Mouse (Mus musculus): ENCODE results near the gene Syne4. TPM values are rescaled to one million over a fixed set of nuclear protein-coding genes. Genes with fewer than 3 reads are reported as not detected.
A peak's percentile ranks its signal among the peaks of the same experiment; 100 is the strongest.

Gene Syne4
- polyA plus RNA-seq, 1 experiment from 2014 or later, result 10.0 TPM

- WGBS, result 7% methylated on average over 35 of the region's 35 CpGs
- H3K36me3 ChIP-seq (ENCODE audit: control insufficient read depth, insufficient read depth), result no peaks in the 10 kb centered on the region
- peak within 1 kb of the TSS; percentile 50 for H3K4me3 ChIP-seq (ENCODE audit: low read length)
- no peaks in the 10 kb centered on the region for H3K27me3 ChIP-seq (ENCODE audit: control insufficient read depth, insufficient read depth, low read length)
- no peaks in the 10 kb centered on the region for H3K9me3 ChIP-seq (replicated peaks; ENCODE audit: control insufficient read depth, low read length)
- H3K4me2 ChIP-seq (ENCODE audit: low read depth, low read length), result peak within 1 kb of the TSS; percentile 53
- H3K4me1 ChIP-seq (ENCODE audit: control insufficient read depth, insufficient read depth, low read length), result 0 out of 2 replicates have a peak, but pooled peaks cover 2% of the 10 kb centered on the region
- peak within 1 kb of the TSS; percentile 62 for H3K9ac ChIP-seq (ENCODE audit: low read length)
- peak; percentile 54; the same call in 1 of the 2 replicates for ATAC-seq (replicated peaks; ENCODE audit: extremely low read depth, insufficient read depth, low FRiP score)
- H3K27ac ChIP-seq (ENCODE audit: low read length), result no peak within 1 kb of the TSS
Observed at GRCm38 (mm10) chr7:30291215-30292131, 23.1 kb upstream of the Syne4 start, which contains the start of gene Clip3. TSS of gene Clip3 (plus strand) at chr7:30291728.

- Histone ChIP-seq H3K36me3 (ENCODE audit: control insufficient read depth, insufficient read depth) (no peaks in the 10 kb centered on the region), H3K4me1 (ENCODE audit: control insufficient read depth, insufficient read depth, low read length) (0 out of 2 replicates have a peak, but pooled peaks cover 2% of the 10 kb centered on the region), H3K4me3 (ENCODE audit: low read length) (no peak overlapping the region), H3K27me3 (ENCODE audit: control insufficient read depth, insufficient read depth, low read length) (no peaks in the 10 kb centered on the region), H3K9ac (ENCODE audit: low read length) (no peak overlapping the region), H3K9me3 (replicated peaks; ENCODE audit: control insufficient read depth, low read length) (no peaks in the 10 kb centered on the region), H3K27ac (ENCODE audit: low read length) (no peak overlapping the region), H3K4me2 (ENCODE audit: low read depth, low read length) (no peak overlapping the region)
- no peak for ATAC-seq (replicated peaks; ENCODE audit: extremely low read depth, insufficient read depth, low FRiP score)
- WGBS, result 53% methylated on average over 13 of the region's 13 CpGs
Observed at GRCm38 (mm10) chr7:30293795-30294194, 20.8 kb upstream of the Syne4 start.

DNA sequence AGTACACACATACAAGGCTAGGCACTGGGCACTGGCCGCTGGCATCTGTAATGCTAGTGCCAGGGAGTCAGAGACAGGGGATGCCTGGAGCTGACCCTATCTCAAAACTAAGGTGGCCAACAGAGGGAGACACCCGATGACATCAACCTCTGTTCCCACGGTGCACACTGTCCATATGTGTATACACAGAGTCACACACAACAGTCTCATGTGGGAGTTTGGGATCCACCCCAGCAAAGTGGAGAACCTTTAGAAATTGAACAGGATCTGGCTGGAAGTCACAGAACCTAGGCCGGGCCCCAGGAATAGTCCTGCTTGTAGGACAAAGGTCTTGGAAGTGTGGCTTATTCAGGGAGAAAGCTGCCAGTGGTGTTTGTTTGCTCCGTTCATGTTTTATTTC, 20.3 kb upstream of the Syne4 start:
- 78% methylated on average over 5 of the region's 5 CpGs for WGBS
- 0 out of 2 replicates have a peak, but pooled peaks cover 2% of the 10 kb centered on the region for H3K4me1 ChIP-seq (ENCODE audit: control insufficient read depth, insufficient read depth, low read length)
- no peak overlapping the region for H3K4me2 ChIP-seq (ENCODE audit: low read depth, low read length)
- H3K36me3 ChIP-seq (ENCODE audit: control insufficient read depth, insufficient read depth), result no peaks in the 10 kb centered on the region
- H3K4me3 ChIP-seq (ENCODE audit: low read length), result no peak overlapping the region
- no peak overlapping the region for H3K9ac ChIP-seq (ENCODE audit: low read length)
- no peak for ATAC-seq (replicated peaks; ENCODE audit: extremely low read depth, insufficient read depth, low FRiP score)
- no peaks in the 10 kb centered on the region for H3K9me3 ChIP-seq (replicated peaks; ENCODE audit: control insufficient read depth, low read length)
- H3K27ac ChIP-seq (ENCODE audit: low read length), result no peak overlapping the region
- no peaks in the 10 kb centered on the region for H3K27me3 ChIP-seq (ENCODE audit: control insufficient read depth, insufficient read depth, low read length)

DNA sequence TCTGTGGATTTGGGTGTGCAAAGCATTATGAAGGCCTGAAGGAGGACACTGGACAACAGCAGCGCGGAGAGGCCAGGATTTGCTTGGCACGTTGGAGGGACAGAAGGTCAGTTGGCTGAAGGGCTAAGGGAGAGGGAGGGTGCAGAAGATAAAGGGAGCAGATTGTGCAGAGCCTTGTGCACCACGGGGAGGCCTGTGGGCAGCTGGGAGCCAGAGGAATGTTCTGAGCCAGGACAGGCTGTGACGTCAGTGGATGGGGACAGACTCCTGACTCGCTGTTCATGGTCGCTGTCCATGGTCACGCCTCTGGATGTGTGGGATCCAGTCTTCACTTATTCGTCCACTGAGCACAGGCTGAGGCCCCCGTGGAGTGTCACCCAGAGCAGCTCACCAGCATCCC, 19.5 kb upstream of the Syne4 start:
- 26% methylated on average over 10 of the region's 10 CpGs for WGBS
- H3K9ac ChIP-seq (ENCODE audit: low read length), result no peak overlapping the region
- H3K4me1 ChIP-seq (ENCODE audit: control insufficient read depth, insufficient read depth, low read length), result 0 out of 2 replicates have a peak, but pooled peaks cover 2% of the 10 kb centered on the region
- H3K9me3 ChIP-seq (replicated peaks; ENCODE audit: control insufficient read depth, low read length), result no peaks in the 10 kb centered on the region
- H3K27ac ChIP-seq (ENCODE audit: low read length), result no peak overlapping the region
- H3K4me2 ChIP-seq (ENCODE audit: low read depth, low read length), result no peak overlapping the region
- no peaks in the 10 kb centered on the region for H3K27me3 ChIP-seq (ENCODE audit: control insufficient read depth, insufficient read depth, low read length)
- ATAC-seq (replicated peaks; ENCODE audit: extremely low read depth, insufficient read depth, low FRiP score), result peak; percentile 59; the same call in 1 of the 2 replicates
- no peak overlapping the region for H3K4me3 ChIP-seq (ENCODE audit: low read length)
- no peaks in the 10 kb centered on the region for H3K36me3 ChIP-seq (ENCODE audit: control insufficient read depth, insufficient read depth)

- Histone ChIP-seq H3K4me3 (ENCODE audit: low read length) (no peak overlapping the region), H3K27ac (ENCODE audit: low read length) (no peak overlapping the region), H3K9ac (ENCODE audit: low read length) (no peak overlapping the region), H3K36me3 (ENCODE audit: control insufficient read depth, insufficient read depth) (no peaks in the 10 kb centered on the region), H3K4me1 (ENCODE audit: control insufficient read depth, insufficient read depth, low read length) (no peaks in the 10 kb centered on the region), H3K27me3 (ENCODE audit: control insufficient read depth, insufficient read depth, low read length) (no peaks in the 10 kb centered on the region), H3K4me2 (ENCODE audit: low read depth, low read length) (no peak overlapping the region), H3K9me3 (replicated peaks; ENCODE audit: control insufficient read depth, low read length) (no peaks in the 10 kb centered on the region)
- WGBS, result 89% methylated on average over 15 of the region's 15 CpGs
- ATAC-seq (replicated peaks; ENCODE audit: extremely low read depth, insufficient read depth, low FRiP score), result no peak
Observed at GRCm38 (mm10) chr7:30296816-30297215, 17.8 kb upstream of the Syne4 start.

- no peak for ATAC-seq (replicated peaks; ENCODE audit: extremely low read depth, insufficient read depth, low FRiP score)
- H3K27ac ChIP-seq (ENCODE audit: low read length), result no peak overlapping the region
- no peak overlapping the region for H3K4me3 ChIP-seq (ENCODE audit: low read length)
- no peaks in the 10 kb centered on the region for H3K4me1 ChIP-seq (ENCODE audit: control insufficient read depth, insufficient read depth, low read length)
- no peak overlapping the region for H3K4me2 ChIP-seq (ENCODE audit: low read depth, low read length)
- H3K36me3 ChIP-seq (ENCODE audit: control insufficient read depth, insufficient read depth), result 0 out of 2 replicates have a peak, but pooled peaks cover 2% of the 10 kb centered on the region
- H3K27me3 ChIP-seq (ENCODE audit: control insufficient read depth, insufficient read depth, low read length), result no peaks in the 10 kb centered on the region
- WGBS, result 74% methylated on average over 16 of the region's 16 CpGs
- no peaks in the 10 kb centered on the region for H3K9me3 ChIP-seq (replicated peaks; ENCODE audit: control insufficient read depth, low read length)
- H3K9ac ChIP-seq (ENCODE audit: low read length), result no peak overlapping the region
Observed at GRCm38 (mm10) chr7:30297266-30297665, 17.3 kb upstream of the Syne4 start.

GRCm38 (mm10) chr7:30300914-30301313, 13.7 kb upstream of the Syne4 start:
- H3K9me3 ChIP-seq (replicated peaks; ENCODE audit: control insufficient read depth, low read length), result no peaks in the 10 kb centered on the region
- H3K27ac ChIP-seq (ENCODE audit: low read length), result no peak overlapping the region
- 0 out of 2 replicates have a peak, but pooled peaks cover 2% of the 10 kb centered on the region for H3K36me3 ChIP-seq (ENCODE audit: control insufficient read depth, insufficient read depth)
- 36% methylated on average over 3 of the region's 3 CpGs for WGBS
- H3K4me1 ChIP-seq (ENCODE audit: control insufficient read depth, insufficient read depth, low read length), result no peaks in the 10 kb centered on the region
- no peak for ATAC-seq (replicated peaks; ENCODE audit: extremely low read depth, insufficient read depth, low FRiP score)
- no peak overlapping the region for H3K4me3 ChIP-seq (ENCODE audit: low read length)
- H3K27me3 ChIP-seq (ENCODE audit: control insufficient read depth, insufficient read depth, low read length), result no peaks in the 10 kb centered on the region
- no peak overlapping the region for H3K9ac ChIP-seq (ENCODE audit: low read length)
- no peak overlapping the region for H3K4me2 ChIP-seq (ENCODE audit: low read depth, low read length)

DNA sequence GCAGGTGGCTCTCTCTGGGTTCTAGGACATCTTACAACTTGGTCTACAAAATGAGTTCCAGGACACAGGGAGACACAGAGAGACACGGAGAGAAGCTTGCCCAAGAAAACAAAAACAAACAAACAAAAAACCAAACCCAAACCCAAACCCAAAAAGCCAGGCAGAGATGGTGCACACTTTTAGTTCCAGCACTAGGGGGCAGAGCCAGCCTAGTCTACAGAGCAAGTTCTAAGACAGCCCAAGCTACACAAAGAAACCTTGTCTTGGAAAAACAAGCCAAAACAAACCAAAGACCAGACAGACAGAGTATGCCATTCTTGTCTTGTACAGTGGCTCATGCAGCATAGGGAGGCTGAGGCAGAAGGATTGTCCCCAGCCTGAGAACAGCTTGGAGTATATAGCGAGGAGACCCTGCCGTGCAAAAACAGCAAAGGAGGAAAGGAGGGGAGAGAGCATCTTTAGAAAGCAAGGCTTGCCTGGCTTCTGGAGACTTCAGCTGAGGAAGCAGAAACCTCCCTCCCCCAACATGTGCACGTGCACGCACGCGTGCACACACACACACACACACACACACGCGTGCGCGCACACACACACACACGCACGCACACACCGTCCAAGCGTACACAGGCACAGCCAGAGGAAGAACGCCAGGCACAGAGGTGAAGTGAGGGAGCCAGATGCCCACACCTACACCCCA, 8.4 kb upstream of the Syne4 start:
- WGBS, result 91% methylated on average over 16 of the region's 16 CpGs
- H3K9me3 ChIP-seq (replicated peaks; ENCODE audit: control insufficient read depth, low read length), result no peaks in the 10 kb centered on the region
- H3K27ac ChIP-seq (ENCODE audit: low read length), result no peak overlapping the region
- H3K36me3 ChIP-seq (ENCODE audit: control insufficient read depth, insufficient read depth), result 0 out of 2 replicates have a peak, but pooled peaks cover 2% of the 10 kb centered on the region
- ATAC-seq (replicated peaks; ENCODE audit: extremely low read depth, insufficient read depth, low FRiP score), result no peak
- no peak overlapping the region for H3K4me2 ChIP-seq (ENCODE audit: low read depth, low read length)
- H3K27me3 ChIP-seq (ENCODE audit: control insufficient read depth, insufficient read depth, low read length), result no peaks in the 10 kb centered on the region
- peaks cover 11% of the 10 kb centered on the region for H3K4me1 ChIP-seq (ENCODE audit: control insufficient read depth, insufficient read depth, low read length)
- no peak overlapping the region for H3K4me3 ChIP-seq (ENCODE audit: low read length)
- no peak overlapping the region for H3K9ac ChIP-seq (ENCODE audit: low read length)

All from heart, embryonic 16.5 days (tissue).